Mouse (Mus musculus) cerebellum, postnatal 14 days (tissue): ENCODE results near the gene Ugt1a8.
A peak's percentile ranks its signal among the peaks of the same experiment; 100 is the strongest.

Experiments
- DNase-seq, 2 experiments: peaks; one replicate each; pipeline ENCODE4 v3.0.0; 2021; ENCODE audit warnings: mixed read lengths in 2 of 2

Gene Ugt1a8

DNA sequence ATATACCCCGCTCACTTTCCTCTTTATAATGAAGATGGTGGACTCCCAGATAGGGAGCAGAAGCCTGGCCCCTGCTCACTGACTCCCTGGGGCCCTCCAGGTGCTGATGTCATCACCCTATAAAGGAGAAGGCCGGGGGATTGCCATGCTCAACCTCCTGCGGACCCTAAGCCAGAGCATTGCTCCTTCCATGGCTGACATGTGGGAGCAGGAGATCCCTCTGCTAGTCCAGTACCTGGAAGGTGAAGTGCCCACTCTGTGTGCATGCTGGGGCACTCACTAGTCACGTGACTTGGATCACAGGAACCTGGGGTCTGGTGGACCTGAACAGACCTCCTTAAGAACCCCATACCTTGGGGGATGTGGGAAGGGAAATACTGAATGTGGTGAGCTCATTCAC lies 153.0 kb downstream of the Ugt1a8 start:
- no peak for DNase-seq

DNA sequence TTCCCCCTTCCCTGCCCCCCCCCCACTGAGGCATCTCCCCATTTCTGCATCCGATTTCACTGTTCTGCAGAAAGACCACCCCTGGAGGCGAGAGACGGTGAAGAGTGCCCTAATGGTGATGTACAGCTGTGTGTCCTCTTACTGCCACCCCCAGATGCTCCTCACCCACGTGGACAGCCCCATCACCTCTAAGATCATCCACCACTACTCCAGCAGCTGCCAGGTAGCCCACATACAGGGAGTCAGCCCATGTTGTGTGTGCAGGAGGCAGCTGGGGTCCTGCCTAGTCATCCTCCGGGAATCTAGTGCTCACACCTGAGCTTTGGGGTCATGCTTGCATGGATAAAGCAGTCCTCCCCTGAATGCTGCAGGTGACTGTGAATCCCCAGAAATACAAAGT lies 156.2 kb downstream of the Ugt1a8 start:
- DNase-seq = no peak

DNA sequence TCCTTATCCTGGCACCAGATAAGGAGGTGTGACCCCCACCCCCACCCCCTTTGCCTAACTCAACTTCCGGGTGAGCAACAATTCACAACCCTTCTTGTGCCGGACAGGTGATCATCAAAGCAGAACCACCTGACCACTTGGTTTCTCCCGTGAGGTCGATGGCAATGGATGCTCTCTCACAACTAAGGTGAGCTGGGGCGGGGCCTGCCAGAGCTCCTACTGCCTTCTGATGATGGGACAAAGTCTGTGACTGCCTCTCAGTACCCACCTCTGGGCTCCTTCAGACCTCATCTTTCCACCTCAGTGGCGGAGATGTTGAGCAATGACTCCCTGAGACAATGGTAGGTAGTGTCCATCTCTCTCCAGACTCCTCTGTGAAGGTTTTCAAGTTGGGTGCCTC lies 158.3 kb downstream of the Ugt1a8 start:
- no peak for DNase-seq

DNA sequence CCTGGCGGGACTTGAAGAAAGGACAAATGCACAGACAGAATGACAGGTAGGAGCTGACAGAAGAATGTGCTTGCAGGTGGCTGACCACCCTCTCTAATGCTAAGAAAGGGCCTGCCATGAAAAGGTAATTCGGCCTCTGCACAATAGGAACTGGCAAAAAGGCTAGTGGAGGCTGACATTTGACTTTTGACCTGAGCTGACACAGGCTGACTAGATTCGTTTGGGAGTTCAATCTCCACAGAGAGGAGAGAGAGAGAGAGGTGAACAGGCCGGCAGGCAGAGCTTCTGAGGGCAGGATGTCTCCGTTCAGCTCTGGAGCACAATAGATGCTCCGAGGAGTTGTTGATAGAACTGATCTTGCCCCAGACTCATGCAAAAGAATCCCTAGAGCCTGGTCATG lies 158.8 kb downstream of the Ugt1a8 start:
- no peak for DNase-seq

DNA sequence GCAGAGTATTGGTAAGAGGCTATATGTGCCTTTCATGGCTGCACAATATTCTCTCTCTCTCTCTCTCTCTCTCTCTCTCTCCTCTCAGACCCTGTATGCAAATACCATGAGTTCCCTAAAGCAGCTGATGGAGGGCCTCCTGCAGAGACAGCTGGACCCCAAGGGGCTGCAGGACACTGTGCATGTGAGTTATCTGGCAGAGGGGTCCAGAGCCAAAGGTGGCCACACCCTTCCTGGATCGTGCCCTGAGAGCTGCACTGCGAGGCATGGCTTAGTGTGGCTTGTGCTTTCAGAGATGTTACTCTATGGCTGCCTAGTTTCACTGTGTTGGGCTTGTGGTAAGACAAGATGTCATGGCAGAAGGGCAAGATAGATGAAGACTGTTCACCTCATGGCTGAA lies 160.0 kb downstream of the Ugt1a8 start:
- DNase-seq = no peak

DNA sequence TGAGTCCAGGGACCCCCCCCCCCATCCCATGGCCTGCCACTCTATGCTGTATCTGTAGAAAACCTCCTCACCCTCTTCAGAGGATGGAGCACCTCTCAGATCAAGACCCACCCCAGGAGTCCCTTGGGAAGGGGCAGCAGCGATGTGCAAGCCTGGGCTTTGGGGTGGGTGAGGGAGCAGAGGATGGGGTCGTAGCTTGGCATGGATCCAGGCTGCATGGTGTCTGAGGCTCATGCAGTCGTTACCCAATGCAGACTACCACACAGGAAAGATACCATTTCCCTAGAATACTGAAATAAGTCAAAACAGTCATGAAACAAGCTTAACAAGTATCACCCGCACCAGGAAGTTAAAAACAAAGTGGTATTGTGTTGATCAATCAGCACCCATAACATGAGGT lies 161.0 kb downstream of the Ugt1a8 start:
- peak in 1 of 2 experiments; percentile 51 for DNase-seq

DNA sequence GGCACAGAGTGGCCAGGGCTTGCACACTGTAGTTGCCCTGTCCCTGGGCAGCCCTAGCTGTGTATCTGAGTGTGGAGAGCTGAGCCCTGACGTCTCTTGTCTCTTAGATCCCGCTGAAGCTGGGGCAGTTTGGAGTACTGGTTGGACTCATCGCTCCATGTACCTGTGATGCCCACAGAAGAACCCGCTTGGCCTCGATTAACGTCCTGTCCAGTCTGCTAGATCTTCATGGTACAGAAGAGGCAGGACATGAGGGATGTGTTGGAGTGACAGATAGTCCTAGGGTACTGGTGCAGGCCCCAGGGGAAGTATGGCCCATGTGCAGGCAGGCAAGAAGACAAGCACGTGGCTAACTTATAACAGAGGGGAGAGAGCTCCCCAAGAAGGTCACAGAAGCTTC lies 162.0 kb downstream of the Ugt1a8 start:
- no peak for DNase-seq

DNA sequence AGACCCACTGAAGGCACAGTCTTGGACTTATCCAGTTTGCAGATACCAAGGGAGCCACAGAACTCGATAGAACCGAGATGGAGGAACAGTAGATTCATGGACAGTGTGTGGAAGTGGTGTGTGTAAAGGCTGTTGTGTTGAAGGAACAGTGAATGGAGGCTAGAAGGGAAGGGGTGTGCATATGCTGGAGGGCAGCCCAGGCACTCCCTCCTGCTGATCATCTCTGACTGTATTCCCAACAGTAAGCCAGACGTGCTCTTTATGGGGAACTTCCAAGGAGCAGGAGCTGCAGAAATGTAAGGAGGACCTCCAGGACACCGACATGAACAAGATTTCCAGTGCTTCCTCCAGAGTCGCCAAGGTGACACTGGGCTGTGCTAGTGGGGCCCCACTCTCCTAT lies 162.4 kb downstream of the Ugt1a8 start:
- no peak for DNase-seq

DNA sequence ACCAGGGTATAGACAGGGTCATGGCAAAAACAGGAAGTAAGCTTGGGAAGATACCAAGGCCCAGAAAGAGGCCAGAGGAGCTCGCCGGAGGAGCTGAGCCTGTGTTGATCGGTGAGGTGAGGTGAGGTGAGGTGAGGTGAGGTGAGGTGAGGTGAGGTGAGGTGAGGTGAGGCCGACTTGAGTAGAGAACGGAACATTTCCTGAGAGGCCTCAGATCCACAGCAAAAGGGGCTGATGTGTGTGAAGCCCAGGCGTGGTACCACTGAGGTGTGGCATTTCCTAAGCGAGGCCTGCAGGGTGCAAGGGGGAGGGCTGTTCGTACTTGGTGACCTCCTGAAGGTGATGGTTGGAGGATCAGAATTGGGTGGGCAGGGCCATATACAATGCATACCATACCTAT lies 165.5 kb downstream of the Ugt1a8 start:
- DNase-seq = no peak

DNA sequence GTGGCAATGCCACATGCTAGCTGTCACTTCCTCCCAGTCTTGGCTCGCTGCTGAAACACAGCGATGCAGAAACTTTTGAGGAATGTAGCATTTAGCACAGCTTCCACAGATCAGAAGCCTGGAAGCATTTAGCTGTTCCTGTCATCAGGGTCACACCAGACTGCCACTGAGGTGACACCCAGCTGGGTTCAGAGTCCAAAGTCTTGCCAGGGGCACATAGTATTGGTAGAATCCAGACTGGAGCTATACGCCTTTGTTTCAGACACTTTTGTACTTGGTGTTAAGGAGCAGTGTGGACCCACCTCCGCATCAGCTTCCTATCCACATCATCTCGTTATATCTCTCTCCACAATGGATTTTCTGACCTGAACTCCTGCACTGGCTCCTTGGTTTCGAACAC lies 165.9 kb downstream of the Ugt1a8 start:
- no peak for DNase-seq

DNA sequence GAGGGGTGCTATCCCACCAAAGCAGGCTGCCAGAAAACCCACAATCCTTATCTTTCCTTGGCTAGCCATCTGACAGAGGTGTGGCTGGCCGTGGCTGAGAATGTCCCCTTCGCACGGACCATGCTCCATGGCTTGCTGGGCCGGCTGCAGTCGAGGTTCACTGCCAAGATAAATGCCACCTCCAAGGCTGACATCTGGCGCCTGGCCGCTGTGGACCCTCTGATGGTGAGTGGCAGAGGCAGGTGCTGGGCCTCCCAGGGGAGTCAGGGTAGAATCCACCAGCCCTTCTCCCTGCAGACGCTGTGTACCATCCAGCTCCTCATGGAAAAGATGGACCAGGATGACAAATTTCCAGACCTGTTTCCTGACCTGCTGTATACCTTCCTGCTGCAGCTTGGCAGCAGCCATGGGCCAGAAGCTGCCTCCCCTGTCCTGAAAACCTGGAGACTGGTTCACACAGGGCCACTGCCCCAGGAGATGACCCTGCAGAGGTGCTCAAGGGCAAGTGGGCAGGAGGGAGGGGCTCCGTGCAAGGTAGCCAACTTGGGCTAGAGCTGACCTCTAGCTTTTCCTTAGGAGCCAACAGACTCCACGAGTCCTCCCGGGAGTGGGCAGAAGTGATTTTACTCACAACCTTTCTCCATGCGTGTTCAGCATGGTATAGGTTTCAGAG lies 167.3 kb downstream of the Ugt1a8 start:
- peak; percentile 76 to 83 for DNase-seq

DNA sequence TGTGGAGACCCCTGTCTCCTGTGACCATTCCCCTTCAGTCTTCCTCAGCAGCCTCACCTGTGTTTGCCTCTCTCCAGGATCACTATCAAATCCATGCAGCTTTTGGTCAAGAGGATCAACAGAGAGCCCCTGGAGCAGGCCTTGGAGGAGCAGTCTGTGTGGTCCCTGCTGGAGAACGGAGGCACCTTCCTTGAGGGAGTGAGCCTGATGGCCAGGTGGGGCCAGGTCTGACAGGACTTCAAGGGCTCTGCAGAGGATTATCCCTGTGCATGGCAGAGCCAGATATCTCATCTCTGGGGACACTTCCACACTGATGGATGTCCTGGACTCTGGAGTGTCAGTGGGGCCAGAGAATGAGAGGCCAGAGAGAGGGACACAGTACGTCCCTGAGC lies 167.8 kb downstream of the Ugt1a8 start:
- DNase-seq = peak; percentile 38 to 45

DNA sequence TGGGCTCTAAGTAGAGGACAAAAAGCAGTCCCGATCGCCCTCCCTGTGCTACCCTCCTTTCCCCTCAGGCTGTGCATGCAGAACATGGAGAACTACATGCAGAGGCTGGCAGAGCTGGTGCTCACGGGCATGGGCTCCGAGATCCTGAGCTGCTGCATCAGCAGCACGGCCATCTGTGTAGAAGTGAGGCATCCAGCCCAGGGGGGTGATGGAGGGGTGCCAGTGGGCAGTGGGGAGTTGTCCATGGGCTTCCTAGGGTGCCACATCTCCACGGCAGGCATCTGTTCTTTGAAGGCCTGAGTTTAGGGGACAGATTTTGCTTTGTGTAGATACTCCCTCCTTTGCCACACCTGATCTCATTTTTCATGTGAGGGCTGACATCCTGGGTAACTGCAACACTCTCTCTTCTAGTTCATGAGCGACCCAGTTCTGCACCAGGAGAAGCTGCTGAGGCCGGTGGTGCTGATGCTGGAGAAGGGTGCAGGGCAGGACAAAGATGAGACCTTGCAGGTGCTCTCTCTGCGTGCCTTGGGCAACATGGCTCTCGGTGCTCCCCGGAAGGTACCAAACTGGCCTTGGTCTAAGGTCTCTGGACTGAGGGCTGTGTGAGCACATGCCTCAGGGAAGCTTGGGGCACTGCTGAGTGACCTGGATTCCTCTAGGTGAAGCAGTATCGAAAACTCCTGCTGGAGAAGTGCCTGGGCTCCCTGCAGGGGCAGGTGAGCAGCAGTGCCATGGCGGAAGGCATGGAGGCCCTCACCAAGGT lies 168.6 kb downstream of the Ugt1a8 start:
- peak; percentile 76 to 82 for DNase-seq

DNA sequence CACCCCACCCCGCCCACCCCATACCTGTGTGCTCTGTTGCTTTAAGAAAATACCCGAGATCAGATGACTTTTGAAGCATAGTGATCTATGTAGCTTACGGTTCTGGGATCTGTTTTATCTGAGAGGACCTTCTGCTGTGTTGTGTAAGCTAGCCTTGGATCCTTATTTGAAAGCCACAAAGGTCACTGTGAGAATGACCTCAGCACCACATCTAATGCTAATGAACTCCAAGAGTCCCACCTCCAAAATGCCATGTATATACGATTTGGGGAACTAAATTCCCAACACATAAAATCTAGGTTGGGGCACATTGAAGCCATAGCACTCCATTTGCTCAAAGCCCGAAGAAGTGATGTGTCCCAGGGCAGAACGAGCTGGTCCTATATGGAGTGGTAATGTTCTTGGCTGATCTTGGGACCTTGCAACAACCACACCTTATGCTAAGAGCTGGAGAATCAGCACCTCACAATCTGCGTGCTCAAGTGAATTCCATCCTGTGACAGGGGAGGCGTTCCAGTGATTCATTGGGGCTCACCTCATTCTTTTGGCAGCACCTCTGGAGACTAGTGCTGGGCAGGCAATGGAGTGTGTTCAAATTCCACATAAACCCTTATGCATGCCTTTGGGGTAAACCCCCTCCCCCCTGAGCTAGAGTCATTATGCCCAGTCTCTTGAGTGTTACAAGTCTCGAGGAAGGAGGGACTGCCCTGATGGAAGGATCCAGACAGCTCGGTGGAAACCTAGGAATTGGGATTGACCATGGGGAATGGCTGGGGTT lies 169.5 kb downstream of the Ugt1a8 start:
- no peak for DNase-seq

DNA sequence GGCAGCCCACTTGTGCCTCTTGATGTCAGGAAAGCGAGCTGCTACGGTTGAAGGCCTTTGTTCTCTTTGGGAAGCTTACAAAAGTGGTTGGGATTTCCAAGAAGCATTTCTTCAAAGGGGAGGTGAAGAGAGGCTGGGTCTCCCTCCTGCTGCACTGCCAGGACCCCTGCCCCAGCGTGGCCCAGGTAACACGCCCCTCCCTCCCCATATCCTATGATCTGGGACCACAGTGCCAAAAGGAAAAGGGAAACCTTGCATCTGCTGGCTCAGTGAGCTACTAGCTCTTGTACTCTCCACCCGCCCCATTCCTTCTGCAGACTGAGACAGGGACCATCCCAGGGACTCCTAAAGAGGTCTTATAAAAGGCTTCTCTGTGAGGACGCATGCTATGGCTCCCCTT lies 170.1 kb downstream of the Ugt1a8 start:
- DNase-seq = no peak

DNA sequence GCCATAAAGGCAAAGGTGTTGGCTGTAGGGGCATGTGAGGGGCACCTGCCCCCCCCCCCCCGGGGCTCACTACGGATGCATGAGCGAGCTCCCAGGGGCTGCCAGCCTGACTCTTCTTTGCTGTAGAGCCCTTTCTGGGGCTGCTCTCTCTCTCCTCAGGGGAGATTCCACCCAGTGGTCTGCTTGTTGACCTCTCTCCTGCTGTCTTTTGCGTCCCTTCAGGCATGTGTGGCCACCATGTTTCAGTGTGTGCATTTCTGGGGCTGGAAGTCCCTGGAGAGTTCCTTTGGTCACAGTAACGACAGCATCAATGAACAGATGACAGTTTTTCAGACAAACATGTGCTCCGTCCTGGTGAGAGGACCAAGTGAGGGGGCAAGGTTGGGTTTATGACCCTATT lies 170.7 kb downstream of the Ugt1a8 start:
- DNase-seq = peak; percentile 37 to 46

DNA sequence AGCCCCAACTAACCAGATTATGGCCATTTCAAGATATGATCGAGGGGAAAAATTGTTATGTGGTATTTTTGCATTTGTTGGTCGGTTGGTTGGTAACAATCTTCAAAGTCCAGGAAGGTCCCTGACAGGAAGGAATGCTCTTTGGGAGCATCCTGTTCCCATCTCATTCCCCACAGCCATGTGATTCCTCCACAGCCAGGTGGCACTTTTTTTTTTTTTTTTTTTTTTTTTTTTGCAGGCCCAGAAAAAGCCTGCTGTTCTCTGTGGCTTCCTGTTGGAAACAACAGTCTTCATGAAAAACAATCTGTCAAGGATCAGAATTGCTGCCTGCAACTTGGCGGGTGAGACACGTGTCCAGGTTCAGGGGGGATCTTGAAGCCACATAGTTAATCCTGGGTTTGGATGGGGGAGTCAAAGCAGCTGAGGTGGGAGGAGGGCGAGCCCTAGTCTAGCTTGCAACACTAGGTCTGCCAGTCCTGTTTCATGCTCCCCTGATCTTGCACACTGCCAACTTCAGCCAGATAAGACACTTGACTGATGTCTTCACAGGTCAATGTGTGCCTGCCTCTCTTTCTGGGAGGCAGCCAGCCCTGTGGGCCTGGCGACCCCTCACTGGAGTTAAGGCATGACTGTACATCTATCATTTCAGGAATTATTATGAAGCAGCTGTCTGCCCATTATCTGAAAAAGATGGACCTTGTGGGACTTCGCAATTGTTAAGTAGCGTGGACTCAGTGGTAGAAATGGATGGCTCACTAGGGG lies 171.4 kb downstream of the Ugt1a8 start:
- peak; percentile 83 for DNase-seq

DNA sequence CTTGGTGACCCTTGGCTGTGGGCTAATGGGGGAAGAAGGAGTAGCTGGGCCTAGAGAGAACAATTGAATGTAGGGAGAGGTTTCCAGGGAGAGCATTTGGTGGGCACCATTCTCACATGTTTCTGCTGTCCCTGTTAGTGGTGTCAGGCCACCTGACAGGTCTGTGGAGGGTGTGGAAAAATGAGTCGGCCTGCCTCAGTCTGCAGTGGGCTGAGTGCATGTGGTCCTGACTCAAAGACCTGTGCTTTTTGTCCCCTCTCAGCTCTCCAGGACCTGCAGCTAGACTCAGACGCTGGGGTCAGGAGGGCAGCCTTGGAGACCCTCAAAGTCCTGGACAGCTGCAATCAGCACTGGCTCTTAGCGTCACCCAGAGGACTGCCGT lies 172.0 kb downstream of the Ugt1a8 start:
- DNase-seq = peak in 1 of 2 experiments; percentile 51

DNA sequence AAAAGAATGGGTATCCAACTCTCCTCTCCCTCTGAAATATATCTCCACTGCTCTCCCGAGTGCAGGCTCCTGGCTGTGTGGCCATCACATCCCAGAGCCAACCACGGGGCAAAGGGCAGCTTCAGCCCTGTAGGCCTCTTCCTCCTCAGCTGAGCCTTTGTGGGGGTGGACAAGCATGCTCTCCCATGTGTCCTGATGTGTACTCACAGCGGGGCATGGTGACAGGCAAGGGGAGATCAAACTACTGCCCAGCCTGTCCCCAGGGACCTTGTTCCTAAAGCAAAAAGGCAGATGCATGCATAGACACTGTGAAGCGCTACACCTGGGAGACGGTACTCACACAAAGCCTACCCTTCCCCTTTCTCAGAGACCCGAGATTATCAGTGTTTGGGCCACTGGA lies 172.5 kb downstream of the Ugt1a8 start:
- peak; percentile 59 to 73 for DNase-seq

DNA sequence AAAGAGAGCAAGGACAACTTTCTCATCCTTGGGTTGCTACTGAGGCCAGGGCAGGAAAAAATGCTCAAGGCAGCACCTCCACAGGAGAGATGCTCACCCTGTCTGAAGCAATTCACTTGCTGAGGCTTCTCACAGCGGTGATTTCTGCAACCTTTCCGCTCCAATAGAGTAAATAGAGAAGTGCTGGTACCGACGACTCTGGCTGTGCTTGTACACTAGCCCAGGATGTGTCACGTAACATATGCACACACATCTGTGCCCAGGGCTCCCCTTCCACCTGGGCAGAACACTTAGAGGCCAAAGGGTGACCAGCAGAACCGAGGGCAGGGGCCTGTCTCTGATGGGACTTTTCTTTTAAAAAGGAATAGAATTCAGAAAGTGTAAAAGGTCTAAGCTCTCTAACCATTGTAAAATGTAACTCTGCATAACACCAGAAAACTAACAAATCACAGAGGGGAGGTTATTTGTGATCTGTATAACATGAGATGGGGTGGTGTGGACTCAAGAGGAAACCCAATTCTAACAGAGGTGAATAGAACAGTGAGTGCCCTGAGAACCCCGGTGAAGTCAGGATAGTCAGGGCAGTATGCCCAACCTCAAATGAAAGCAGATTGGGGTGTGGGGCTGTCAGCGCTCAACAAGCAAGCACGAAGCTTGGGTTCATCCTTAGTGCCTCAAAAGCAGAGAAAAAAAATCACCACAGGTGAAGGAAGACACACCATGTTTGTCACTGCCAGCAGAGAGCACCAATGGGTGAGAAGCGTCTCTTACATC lies 173.2 kb downstream of the Ugt1a8 start:
- no peak for DNase-seq

DNA sequence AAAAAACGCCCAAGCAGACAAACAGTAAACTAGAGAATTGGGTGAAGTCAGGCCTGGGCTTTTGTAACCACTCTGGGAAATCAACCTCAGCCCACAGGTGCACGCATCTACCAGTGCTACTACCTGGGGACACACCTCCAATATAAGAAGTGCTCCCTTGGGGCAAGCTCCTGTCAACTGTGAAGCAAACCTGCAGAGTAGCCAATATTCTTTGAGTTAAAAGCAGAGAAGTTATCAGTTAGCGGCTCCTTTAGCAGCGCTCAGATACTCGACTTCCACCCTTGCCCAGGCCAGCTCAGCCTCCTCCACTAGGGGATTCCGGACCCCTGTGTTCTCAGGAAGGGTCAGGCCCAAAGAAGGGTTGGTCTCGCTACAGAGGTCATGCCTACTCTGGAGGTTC lies 174.1 kb downstream of the Ugt1a8 start:
- no peak for DNase-seq

DNA sequence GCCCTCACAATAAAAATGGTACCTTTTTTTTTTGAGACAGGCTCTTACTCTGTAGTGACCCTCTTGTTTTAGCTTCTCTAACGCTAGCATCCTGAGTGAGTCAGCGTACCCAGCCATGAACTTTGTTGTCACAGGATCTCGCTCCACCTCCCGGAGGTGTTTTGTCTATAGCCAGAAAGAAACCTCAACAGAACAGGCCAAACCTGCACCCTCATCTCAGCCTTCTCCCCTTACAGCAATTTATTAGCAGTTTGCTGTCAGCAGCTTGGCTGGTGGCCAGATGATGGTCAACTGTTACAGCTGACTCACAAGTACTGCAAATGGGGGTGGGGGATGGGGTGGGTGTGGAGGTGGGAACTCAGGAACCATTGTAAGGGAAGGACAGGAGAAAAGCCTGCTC lies 174.6 kb downstream of the Ugt1a8 start:
- peak; percentile 52 to 72 for DNase-seq
